Mouse (Mus musculus): ENCODE results near the gene Slc10a7. TPM values are rescaled to one million over a fixed set of nuclear protein-coding genes. Genes with fewer than 3 reads are reported as not detected.

The Slc10a7 gene
- polyA plus RNA-seq, 1 experiment from 2014 or later = 7.1 TPM

GRCm38 (mm10) chr8:78507979-78508718, 997 bp upstream of the Slc10a7 start:
- Histone ChIP-seq H3K27me3 (ENCODE audit: control insufficient read depth, insufficient read depth, low read length) (no peaks in the 10 kb centered on the region), H3K9ac (replicated peaks; ENCODE audit: low read depth, low read length) (peak overlapping the region; percentile 98), H3K36me3 (ENCODE audit: control insufficient read depth, insufficient read depth, low read length) (peaks cover 11% of the 10 kb centered on the region), H3K9me3 (ENCODE audit: control insufficient read depth, low read length) (no peaks in the 10 kb centered on the region), H3K4me1 (ENCODE audit: control insufficient read depth, insufficient read depth, low read length) (peaks cover 8% of the 10 kb centered on the region), H3K4me3 (ENCODE audit: low read depth, low read length) (peak overlapping the region; percentile 95), H3K27ac (ENCODE audit: low read depth, low read length) (peak overlapping the region; percentile 91), H3K4me2 (ENCODE audit: low read depth, low read length) (peak overlapping the region; percentile 85)
- WGBS = under 1% methylated on average over 38 of the region's 38 CpGs
- ATAC-seq (ENCODE audit: low read depth) = peak; percentile 47

DNA sequence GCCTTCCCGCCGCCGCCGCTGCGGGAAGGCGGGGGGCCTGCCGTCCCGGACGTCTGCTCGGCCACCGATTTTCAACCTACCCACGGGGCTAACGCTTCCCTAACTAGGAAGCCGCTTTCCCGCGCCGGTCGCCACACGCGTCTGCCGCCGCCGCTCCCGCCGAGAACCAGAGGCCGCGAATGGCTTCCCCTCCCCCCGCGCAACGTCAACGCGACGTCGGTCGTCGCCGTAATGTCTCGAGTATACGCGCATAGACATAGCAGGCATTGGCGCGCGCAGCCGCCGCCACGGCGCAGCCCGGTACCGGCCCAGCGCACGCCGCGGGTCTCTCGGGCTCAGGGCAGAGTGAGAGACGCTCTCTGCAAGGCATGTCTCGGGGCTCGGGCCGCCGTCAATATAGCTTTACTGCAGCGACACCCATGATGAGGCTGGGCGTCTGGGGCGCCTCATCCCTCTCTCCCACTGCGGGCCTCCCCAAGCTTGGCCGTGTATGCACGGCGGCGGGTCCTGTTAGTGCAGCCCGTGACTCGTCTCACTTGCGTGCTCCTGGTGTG, 350 bp upstream of the Slc10a7 start, which contains the start of gene Rbmxl1:
Gene Rbmxl1 (minus strand): TSS at position 180 of the 554 bp plus-strand sequence.
- Histone ChIP-seq H3K4me3 (ENCODE audit: low read depth, low read length) (peak within 1 kb of the TSS; percentile 95), H3K4me1 (ENCODE audit: control insufficient read depth, insufficient read depth, low read length) (peaks cover 8% of the 10 kb centered on the region), H3K27ac (ENCODE audit: low read depth, low read length) (peak within 1 kb of the TSS; percentile 91), H3K27me3 (ENCODE audit: control insufficient read depth, insufficient read depth, low read length) (no peaks in the 10 kb centered on the region), H3K9ac (replicated peaks; ENCODE audit: low read depth, low read length) (peak within 1 kb of the TSS; percentile 98), H3K36me3 (ENCODE audit: control insufficient read depth, insufficient read depth, low read length) (peaks cover 11% of the 10 kb centered on the region), H3K9me3 (ENCODE audit: control insufficient read depth, low read length) (no peaks in the 10 kb centered on the region), H3K4me2 (ENCODE audit: low read depth, low read length) (peak within 1 kb of the TSS; percentile 85)
- peak; percentile 93 for ATAC-seq (ENCODE audit: low read depth)
- under 1% methylated on average over 65 of the region's 70 CpGs for WGBS

GRCm38 (mm10) chr8:78510094-78510493, 948 bp downstream of the Slc10a7 start:
- H3K4me1 ChIP-seq (ENCODE audit: control insufficient read depth, insufficient read depth, low read length) = peaks cover 8% of the 10 kb centered on the region
- ATAC-seq (ENCODE audit: low read depth) = no peak
- 0% methylated on average over 11 of the region's 11 CpGs for WGBS
- H3K4me2 ChIP-seq (ENCODE audit: low read depth, low read length) = peak overlapping the region; percentile 85
- H3K36me3 ChIP-seq (ENCODE audit: control insufficient read depth, insufficient read depth, low read length) = no peaks in the 10 kb centered on the region; the same call in 1 of the 2 replicates
- no peaks in the 10 kb centered on the region for H3K27me3 ChIP-seq (ENCODE audit: control insufficient read depth, insufficient read depth, low read length)
- H3K9me3 ChIP-seq (ENCODE audit: control insufficient read depth, low read length) = no peaks in the 10 kb centered on the region
- peak overlapping the region; percentile 98; the same call in 1 of the 2 replicates for H3K9ac ChIP-seq (replicated peaks; ENCODE audit: low read depth, low read length)
- H3K27ac ChIP-seq (ENCODE audit: low read depth, low read length) = no peak overlapping the region; the same call in 1 of the 2 replicates
- H3K4me3 ChIP-seq (ENCODE audit: low read depth, low read length) = peak overlapping the region; percentile 95

DNA sequence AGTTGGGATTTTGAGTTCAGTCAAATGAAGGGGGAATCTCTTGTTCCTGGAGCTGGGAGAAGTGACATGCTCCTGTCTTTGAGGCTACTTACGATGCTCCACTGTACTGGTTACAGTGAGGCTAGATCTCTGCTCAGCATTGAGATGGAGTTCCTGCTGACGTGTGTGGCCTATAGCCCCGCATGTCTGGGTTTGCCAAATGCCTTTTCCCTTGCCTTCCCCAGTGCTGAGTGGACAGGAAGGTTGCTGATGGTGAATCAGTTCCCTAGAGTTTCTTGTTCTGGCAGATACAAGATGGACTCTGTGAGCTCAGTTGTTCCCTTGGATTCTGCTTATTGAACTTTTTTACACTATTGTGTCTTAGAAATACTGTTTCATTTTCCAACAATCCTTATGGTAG, 1.8 kb downstream of the Slc10a7 start:
- no peak overlapping the region for H3K4me2 ChIP-seq (ENCODE audit: low read depth, low read length)
- 59% methylated on average over 3 of the region's 3 CpGs for WGBS

GRCm38 (mm10) chr8:78513106-78513505, 4.0 kb downstream of the Slc10a7 start:
- WGBS = 86% methylated on average over 4 of the region's 4 CpGs
- no peak for ATAC-seq (ENCODE audit: low read depth)

More for the DNA sequence above, 1.8 kb downstream of the Slc10a7 start:
- no peak overlapping the region for H3K27ac ChIP-seq (ENCODE audit: low read depth, low read length)
- no peak for ATAC-seq (ENCODE audit: low read depth)
- H3K4me3 ChIP-seq (ENCODE audit: low read depth, low read length) = no peak overlapping the region
- H3K36me3 ChIP-seq (ENCODE audit: control insufficient read depth, insufficient read depth, low read length) = no peaks in the 10 kb centered on the region
- no peak overlapping the region for H3K9ac ChIP-seq (replicated peaks; ENCODE audit: low read depth, low read length)
- no peaks in the 10 kb centered on the region for H3K27me3 ChIP-seq (ENCODE audit: control insufficient read depth, insufficient read depth, low read length)
- peaks cover 8% of the 10 kb centered on the region for H3K4me1 ChIP-seq (ENCODE audit: control insufficient read depth, insufficient read depth, low read length)
- no peaks in the 10 kb centered on the region for H3K9me3 ChIP-seq (ENCODE audit: control insufficient read depth, low read length)

GRCm38 (mm10) chr8:78514706-78515105, 5.6 kb downstream of the Slc10a7 start:
- Histone ChIP-seq H3K4me2 (ENCODE audit: low read depth, low read length) (no peak overlapping the region), H3K4me1 (ENCODE audit: control insufficient read depth, insufficient read depth, low read length) (0 out of 2 replicates have a peak, but pooled peaks cover 3% of the 10 kb centered on the region), H3K4me3 (ENCODE audit: low read depth, low read length) (no peak overlapping the region), H3K36me3 (ENCODE audit: control insufficient read depth, insufficient read depth, low read length) (peaks cover 4% of the 10 kb centered on the region; the same call in 1 of the 2 replicates), H3K27ac (ENCODE audit: low read depth, low read length) (no peak overlapping the region), H3K27me3 (ENCODE audit: control insufficient read depth, insufficient read depth, low read length) (no peaks in the 10 kb centered on the region), H3K9ac (replicated peaks; ENCODE audit: low read depth, low read length) (no peak overlapping the region), H3K9me3 (ENCODE audit: control insufficient read depth, low read length) (no peaks in the 10 kb centered on the region)
- 97% methylated on average over 1 of the region's 1 CpGs for WGBS
- ATAC-seq (ENCODE audit: low read depth) = no peak

More at GRCm38 (mm10) chr8:78513106-78513505, 4.0 kb downstream of the Slc10a7 start:
- H3K4me3 ChIP-seq (ENCODE audit: low read depth, low read length) = no peak overlapping the region
- no peak overlapping the region for H3K9ac ChIP-seq (replicated peaks; ENCODE audit: low read depth, low read length)
- no peaks in the 10 kb centered on the region for H3K9me3 ChIP-seq (ENCODE audit: control insufficient read depth, low read length)
- no peak overlapping the region for H3K27ac ChIP-seq (ENCODE audit: low read depth, low read length)
- no peaks in the 10 kb centered on the region for H3K27me3 ChIP-seq (ENCODE audit: control insufficient read depth, insufficient read depth, low read length)
- peaks cover 4% of the 10 kb centered on the region; the same call in 1 of the 2 replicates for H3K36me3 ChIP-seq (ENCODE audit: control insufficient read depth, insufficient read depth, low read length)
- no peak overlapping the region for H3K4me2 ChIP-seq (ENCODE audit: low read depth, low read length)
- H3K4me1 ChIP-seq (ENCODE audit: control insufficient read depth, insufficient read depth, low read length) = 0 out of 2 replicates have a peak, but pooled peaks cover 3% of the 10 kb centered on the region

DNA sequence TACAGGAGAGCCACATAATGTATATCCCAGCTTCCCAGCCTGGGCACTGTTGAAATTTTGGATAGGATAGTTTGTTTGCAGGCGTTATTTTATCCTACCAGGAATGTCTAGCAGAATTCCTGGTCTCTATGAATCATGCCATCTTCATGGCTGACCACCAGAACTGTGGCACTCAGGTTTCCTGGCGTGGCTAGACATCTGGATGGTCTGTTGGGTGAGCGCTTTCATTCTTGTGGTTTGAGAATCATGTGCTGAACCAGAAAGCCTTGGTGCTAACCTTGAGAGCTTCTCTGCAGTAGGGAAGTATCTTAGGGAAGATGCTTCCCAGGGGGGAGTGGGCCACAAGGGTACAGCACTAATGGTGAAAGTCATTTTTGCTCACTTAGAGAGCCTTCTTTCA, 6.0 kb downstream of the Slc10a7 start:
- 89% methylated on average over 3 of the region's 3 CpGs for WGBS
- no peak overlapping the region for H3K4me2 ChIP-seq (ENCODE audit: low read depth, low read length)
- ATAC-seq (ENCODE audit: low read depth) = no peak

DNA sequence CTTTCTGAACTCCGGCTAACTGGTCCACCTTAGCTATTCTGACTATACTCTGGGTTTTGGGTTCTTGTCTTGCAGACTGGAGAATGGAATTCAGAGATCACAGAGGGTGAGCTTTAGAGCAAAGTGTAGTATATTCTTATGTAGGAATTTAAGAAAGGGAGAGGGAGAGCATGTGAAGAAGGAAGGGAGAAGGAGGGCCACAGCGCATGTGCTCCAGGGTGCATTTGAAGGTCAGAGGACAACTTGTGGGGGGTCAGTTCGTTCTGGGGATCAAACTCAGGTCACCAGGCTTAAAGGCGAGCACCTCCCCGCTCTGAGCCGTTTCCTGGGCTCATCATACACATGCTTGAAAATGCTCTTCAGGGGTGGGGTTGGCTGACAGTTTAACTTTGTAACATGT, 24.8 kb downstream of the Slc10a7 start:
- H3K27ac ChIP-seq (ENCODE audit: low read depth, low read length) = no peak overlapping the region
- WGBS = 85% methylated on average over 6 of the region's 6 CpGs
- no peak overlapping the region for H3K4me3 ChIP-seq (ENCODE audit: low read depth, low read length)
- no peaks in the 10 kb centered on the region for H3K9me3 ChIP-seq (ENCODE audit: control insufficient read depth, low read length)
- no peaks in the 10 kb centered on the region for H3K4me1 ChIP-seq (ENCODE audit: control insufficient read depth, insufficient read depth, low read length)
- no peak overlapping the region for H3K4me2 ChIP-seq (ENCODE audit: low read depth, low read length)
- no peaks in the 10 kb centered on the region for H3K27me3 ChIP-seq (ENCODE audit: control insufficient read depth, insufficient read depth, low read length)
- H3K36me3 ChIP-seq (ENCODE audit: control insufficient read depth, insufficient read depth, low read length) = peaks cover 9% of the 10 kb centered on the region; the same call in 1 of the 2 replicates
- ATAC-seq (ENCODE audit: low read depth) = no peak
- H3K9ac ChIP-seq (replicated peaks; ENCODE audit: low read depth, low read length) = no peak overlapping the region

More for the DNA sequence above, 6.0 kb downstream of the Slc10a7 start:
- Histone ChIP-seq H3K9me3 (ENCODE audit: control insufficient read depth, low read length) (no peaks in the 10 kb centered on the region), H3K27ac (ENCODE audit: low read depth, low read length) (no peak overlapping the region), H3K9ac (replicated peaks; ENCODE audit: low read depth, low read length) (no peak overlapping the region), H3K4me1 (ENCODE audit: control insufficient read depth, insufficient read depth, low read length) (0 out of 2 replicates have a peak, but pooled peaks cover 3% of the 10 kb centered on the region), H3K27me3 (ENCODE audit: control insufficient read depth, insufficient read depth, low read length) (no peaks in the 10 kb centered on the region), H3K36me3 (ENCODE audit: control insufficient read depth, insufficient read depth, low read length) (peaks cover 4% of the 10 kb centered on the region; the same call in 1 of the 2 replicates), H3K4me3 (ENCODE audit: low read depth, low read length) (no peak overlapping the region)

DNA sequence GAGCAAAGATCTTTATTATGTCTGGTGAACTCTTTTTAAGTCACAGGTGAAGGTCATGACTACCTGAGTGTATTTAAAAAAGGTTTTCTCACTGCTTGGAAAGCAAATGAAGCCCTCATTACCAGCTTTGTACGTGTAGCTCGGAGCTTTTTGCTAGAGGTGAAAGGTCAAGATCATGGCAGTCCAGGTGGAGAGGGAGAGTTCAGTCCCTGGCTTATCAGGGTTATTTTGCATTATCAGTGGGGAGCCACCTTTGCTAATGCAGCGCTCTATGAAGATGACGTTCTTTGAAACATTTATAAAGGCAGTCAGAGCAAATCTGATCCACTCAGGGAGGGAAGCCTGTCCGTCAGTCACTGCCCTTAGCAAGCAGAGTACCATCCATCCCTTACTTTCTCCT, 27.6 kb downstream of the Slc10a7 start:
- 90% methylated on average over 5 of the region's 5 CpGs for WGBS
- H3K27me3 ChIP-seq (ENCODE audit: control insufficient read depth, insufficient read depth, low read length) = no peaks in the 10 kb centered on the region
- H3K9me3 ChIP-seq (ENCODE audit: control insufficient read depth, low read length) = no peaks in the 10 kb centered on the region
- H3K4me1 ChIP-seq (ENCODE audit: control insufficient read depth, insufficient read depth, low read length) = no peaks in the 10 kb centered on the region
- no peak for ATAC-seq (ENCODE audit: low read depth)
- H3K27ac ChIP-seq (ENCODE audit: low read depth, low read length) = no peak overlapping the region
- H3K4me3 ChIP-seq (ENCODE audit: low read depth, low read length) = no peak overlapping the region
- H3K4me2 ChIP-seq (ENCODE audit: low read depth, low read length) = no peak overlapping the region
- no peak overlapping the region for H3K9ac ChIP-seq (replicated peaks; ENCODE audit: low read depth, low read length)
- H3K36me3 ChIP-seq (ENCODE audit: control insufficient read depth, insufficient read depth, low read length) = peaks cover 9% of the 10 kb centered on the region; the same call in 1 of the 2 replicates

All from neural tube, embryonic 14.5 days (tissue).